Mouse (Mus musculus) adrenal gland, postnatal 14 days (tissue): ENCODE measurements around the gene 2610528A11Rik. TPM values are rescaled to one million over a fixed set of nuclear protein-coding genes. Genes with fewer than 3 reads are reported as not detected.
"Not testable (repeated sequence)": the region's sequence is repeated elsewhere in the genome, so short reads cannot be mapped to it uniquely, and the experiment has no call there.

Source experiments
- DNase-seq: peaks from one replicate; pipeline ENCODE4 v3.0.0; 2021; ENCODE audit warnings: mixed read lengths
- long read RNA-seq, 2 experiments: library from polyadenylated mRNA; stranded (forward); transcript quantifications; one replicate each; pipeline ENCODE4 v2.0.0; 2021
- total RNA-seq: library from RNA; stranded (reverse); gene quantifications from 2 replicates; pipeline ENCODE4 v1.2.3, GENCODE M21; 2021

Gene 2610528A11Rik
- 0.70 and 2.0 TPM in 2 replicates for total RNA-seq
- long read RNA-seq, experiment 1, partial matches to known transcripts, result 0 of 2 reads
- long read RNA-seq, experiment 1, other reads (novel, unspliced or antisense), result 0 of 2 reads
- long read RNA-seq, experiment 2, result 0 reads

DNA sequence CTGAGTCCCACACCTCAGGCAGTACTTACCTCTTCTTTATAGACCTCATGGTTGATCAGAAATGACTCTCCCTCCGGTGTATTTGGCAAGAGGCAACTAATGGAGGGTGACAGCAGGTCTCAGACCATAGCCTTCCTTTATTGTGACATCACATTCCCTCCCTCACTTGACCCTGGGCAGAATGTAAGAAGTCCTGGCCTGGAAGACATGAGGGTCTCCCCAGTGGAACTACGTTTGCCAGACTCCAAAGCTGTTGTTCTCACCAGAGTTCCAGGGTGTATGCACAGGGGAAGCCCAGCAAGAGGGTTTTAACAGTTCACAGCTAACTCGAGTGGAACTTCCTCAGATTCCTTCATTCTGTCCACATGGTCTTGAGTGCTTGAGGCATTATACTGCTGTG is at the start of gene 2610528A11Rik:
Gene 2610528A11Rik (minus strand): TSS at position 101 of the 400 bp plus-strand sequence.
- no peak for DNase-seq

DNA sequence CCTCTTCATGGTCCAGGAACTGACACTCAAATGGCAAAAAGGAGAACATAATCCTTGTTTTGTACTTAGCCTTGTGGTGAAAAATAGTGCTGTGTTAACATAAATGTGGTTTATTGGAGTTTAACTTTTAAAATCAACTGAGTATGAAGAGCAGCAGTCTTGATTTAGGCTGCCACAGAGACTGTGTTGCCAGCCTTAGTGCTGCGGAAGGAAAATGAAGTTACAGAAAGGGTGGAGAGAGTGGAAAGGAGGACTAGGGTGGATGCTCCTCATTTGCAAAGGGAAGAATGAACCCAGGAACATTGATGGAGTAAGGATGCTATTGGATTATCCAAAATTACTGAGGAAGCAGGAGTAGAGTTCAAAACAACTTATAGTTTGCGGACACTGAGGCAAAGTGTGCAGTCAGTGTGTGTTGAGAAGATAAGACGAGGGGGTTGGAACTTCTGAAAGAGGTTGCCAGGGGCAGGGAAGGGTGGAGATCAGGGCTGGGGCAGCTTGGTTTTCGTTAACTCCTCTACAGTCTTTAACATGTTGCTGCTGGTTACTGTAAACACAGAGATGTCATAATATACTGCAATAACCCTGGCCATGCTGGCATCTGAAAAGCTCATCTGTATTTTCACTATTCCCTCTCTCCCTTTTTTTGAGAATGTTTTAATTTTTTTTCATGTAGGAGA is 49.6 kb upstream of the 2610528A11Rik start:
- no peak for DNase-seq

DNA sequence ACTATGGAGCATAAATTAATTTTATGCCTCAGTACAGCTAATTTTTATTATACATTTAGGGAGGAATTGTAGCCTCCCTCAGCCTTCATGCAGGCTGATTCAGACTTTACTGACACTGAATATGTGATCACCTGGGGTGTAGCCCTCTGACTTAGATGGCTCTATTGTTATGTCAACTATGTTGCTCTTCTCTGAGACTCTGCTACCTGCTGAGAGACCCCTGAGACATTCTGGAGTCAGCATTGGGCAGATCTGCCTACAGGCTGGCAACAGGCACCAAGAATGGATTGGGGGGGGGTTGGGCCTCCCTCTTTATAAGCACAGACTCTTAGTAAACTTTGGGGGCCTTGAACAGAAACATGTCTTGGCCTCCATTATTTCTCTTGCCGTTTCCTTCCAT is 40.6 kb upstream of the 2610528A11Rik start:
- DNase-seq, result no peak

DNA sequence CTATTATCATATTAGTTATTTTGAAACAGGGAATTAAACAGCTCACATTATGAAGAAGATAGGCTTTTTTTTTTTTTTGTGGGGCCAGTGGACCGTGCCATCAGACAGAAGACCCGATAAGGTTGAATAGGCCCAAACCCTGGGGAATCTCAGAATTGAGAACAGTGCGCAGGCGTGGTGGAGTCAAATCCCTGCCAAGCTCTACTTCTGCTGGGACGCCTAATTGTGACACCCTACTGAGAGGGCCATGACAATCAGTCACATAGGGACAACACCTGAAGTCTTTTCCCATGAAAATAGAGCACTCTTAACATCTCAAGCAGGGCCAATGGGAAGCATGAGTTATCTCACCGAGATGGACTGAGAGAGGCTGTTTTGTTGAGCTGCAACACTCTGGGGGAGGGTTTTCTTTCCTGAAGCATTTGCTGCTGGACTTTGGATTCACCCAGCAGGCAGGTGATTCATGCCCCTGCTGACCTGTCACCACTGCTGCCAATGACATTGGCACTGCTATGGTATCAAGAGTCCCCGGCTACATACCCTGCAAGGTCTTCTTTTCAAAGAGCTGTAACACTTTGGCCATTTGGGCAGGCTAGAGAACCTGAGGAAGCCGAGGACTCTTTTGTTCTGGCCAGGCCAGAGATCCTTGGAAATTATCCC is 25.4 kb upstream of the 2610528A11Rik start:
- DNase-seq, result no peak

DNA sequence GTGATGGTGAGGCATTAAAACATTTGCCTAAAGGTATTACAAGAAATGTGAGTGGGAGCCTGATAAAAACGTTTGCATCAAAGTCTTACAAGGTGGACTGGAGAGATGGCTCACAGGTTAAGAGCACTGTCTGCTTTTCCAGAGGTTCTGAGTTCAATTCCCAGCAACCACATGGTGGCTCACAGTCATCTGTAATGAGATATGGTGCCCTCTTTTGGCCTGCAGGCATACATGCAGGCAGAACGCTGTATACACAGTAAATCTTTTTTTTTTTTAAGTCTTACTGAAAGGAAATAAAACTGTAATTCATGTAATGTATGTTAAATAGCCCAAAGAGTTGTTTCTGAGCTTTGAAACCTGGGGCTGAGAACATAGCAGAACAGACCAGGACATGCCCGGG is 23.8 kb upstream of the 2610528A11Rik start:
- not testable (repeated sequence) for DNase-seq

DNA sequence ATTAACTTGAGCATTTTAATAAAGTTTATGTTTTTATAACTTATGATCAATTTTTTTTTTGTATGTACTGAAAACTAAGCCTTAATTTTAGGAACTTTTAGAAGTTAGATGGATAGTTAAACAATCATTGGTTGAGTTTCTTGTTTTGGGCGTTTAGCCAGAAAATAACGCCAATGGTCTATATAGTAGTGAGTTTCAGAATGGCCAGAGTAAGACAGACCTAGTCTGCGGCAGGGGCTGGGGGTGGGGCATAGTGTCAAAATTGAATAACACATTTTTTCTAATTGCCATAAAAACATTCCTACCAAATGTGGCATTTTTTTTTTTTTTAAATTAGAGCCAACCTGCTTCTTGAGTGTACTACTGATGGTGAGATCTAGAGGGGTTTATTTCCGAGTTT is 22.3 kb upstream of the 2610528A11Rik start:
- no peak for DNase-seq

DNA sequence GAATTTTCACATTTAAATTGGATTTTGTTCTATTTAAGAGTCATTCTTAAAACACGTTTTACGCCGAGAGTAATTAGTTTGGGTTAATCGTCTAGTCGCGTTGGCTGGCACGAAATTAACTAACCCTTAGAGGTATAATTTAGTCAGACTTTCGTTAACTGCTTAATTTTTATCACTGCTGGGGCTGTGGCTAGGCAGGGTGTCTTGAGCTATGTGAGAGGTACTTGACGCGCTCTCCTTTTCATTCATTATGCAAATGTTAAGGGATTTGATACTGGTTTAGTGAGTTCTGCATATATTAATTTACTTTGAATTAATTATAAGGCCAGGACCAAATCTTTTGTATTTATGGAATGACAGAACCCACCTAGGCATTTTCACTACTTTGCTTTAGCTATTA is 21.8 kb upstream of the 2610528A11Rik start:
- DNase-seq, result no peak

DNA sequence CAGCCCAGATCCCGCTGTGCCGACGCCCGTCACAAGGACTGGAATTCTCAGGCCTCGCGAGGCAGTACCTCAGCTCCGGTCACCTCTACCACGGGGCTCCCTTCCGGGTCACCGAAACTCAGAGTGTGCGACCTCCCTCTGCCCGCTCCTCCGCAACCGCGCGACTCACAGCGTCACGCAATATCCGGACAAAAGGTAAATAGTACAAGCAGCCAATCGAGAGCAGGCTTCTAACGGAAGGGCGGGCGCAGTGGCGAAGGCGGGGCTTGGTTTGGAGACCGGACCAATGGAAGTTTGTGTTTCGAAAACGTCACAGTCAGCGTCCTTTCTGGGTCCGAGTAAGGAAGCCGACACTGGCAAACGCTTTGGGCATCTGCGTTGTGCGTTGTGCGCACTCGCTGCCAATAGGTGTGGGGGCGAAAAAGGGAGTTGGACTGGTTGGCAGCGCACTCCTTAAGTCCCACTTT is 21.3 kb upstream of the 2610528A11Rik start, which contains the start of gene Ghitm:
Gene Ghitm (minus strand): TSS at position 146 of the 467 bp plus-strand sequence.
- DNase-seq, result peak; percentile 97

DNA sequence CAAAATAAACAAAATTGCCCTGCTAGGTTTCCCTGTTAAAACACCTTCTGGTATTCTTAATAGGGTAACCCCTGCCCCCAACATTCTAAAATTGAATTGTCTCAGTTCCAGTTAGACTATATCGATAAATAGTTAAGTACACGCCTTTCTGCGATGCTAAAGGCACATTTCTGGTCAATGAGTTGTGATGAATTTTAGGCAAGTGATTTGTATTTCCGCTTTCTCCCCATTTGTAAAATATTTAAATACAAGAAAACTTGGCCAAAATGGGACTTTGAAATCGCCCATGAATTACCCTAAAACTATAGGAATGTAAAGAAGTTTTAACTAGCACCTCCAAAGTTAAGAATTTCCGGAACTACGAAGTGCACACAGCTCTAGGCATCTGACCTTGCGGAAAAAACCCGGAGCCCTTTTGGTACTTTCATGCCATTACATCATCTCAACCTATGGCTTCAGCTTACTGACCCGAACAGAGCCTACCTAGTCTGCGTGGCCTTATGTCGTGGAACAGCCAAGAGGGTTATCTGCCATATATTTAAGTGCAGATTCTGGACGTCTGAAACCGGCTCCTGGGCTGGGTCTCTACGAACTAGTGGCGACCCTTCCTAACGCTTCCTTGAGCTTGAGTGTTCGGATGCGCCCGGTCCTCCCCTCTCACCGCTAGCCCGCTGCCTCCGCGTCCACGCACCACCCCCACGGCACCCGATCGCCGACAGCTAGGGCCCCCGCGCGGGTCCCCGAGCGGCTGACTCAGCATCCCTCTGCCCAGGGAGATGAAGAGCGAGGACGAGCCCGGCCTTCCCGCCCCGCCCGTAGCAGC is 20.7 kb upstream of the 2610528A11Rik start:
- DNase-seq, result no peak

DNA sequence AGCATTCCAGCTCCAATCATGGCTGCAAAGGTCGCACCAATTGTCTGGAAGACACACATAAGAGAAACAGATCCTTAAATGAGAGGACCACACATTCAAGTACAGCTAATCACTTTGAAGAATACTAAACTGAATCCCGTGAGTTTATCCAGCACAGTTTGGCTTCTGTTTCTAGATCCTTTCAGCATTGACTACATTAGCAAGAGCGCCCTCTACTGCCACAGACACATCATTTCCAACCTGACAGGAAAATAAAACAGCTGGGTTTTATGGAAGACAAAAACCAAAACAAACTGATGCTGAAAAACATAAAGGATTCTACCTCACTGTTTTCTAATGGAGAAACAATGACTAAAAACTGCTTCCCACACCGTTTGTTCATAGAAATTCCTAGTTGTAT is 13.8 kb upstream of the 2610528A11Rik start:
- DNase-seq, result peak; percentile 63

DNA sequence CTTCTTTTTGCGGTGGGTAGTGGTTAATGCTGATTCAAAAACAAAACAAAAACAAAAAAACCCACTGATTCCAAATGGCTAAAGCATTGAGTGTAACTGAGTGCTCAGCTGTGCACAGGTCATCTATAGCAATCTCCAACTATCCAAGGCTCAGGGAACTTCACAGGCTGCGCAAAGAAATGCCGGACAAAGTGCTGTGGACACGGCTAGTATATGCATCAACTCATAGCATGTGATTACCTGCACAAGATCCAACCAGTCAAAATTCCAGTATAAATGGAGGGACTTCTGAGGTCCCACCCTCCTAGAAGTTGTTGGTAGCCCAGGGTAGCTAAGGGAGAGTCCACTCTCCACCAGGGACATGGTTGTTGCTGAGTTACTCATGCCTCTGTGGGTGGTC is 5.4 kb upstream of the 2610528A11Rik start:
- no peak for DNase-seq

DNA sequence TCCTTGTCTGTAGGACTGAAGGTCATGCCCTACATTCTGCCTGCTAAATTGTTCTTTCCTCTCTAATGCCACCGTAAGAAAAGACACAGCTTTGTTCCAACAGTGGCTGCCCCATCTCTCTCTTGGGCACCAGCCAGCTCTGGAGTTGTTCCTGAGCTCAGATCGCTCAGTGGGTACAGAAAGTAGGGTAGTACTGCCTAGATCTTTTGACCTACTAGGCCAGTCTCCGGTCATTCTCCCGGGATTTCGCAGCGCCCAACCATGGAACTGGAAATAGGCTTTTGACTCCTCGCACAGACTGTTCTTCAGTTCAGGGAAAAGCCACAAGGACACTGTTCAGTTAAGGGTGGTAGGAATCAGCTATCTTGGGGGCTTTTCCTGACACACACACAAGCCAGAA is 891 bp downstream of the 2610528A11Rik start:
- DNase-seq, result peak; percentile 65

DNA sequence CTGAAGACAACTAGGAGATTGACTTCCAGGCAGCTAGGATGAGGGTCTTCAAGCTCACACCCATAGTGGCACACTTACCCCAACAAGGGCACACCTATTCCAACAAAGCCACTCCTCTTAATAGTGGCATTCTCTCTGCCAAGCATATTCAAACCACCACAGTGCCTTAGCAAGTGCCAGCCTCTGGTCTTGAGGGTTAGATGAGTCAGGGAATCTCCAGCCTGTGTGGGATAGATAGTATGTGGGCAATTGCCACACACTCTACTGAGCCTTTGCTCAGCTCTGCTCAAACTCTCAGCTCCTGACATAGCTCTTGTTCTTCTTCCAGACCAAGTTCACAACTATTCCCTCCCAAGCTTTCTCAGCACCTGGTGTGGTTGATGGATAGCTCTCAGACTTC is 2.5 kb downstream of the 2610528A11Rik start:
- no peak for DNase-seq

DNA sequence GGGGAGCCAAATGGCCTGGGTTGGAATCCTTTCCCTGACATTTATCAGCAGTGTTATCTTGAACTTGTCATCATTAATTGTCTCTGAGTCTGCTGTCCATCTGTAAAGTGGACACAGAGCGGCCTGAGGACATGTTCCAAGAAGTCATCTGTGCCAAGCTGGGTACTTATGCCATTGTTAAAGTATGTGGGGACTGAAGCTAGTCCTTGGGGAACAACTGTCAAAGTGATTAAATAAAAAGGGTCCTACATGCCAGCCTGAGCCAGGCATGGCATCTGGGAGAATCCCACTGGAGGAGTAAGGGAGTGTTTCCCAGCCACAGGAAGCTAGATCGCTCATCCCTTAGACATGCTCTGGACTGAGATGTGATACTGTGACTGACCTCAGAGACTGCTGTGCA is 3.4 kb downstream of the 2610528A11Rik start:
- DNase-seq, result no peak

DNA sequence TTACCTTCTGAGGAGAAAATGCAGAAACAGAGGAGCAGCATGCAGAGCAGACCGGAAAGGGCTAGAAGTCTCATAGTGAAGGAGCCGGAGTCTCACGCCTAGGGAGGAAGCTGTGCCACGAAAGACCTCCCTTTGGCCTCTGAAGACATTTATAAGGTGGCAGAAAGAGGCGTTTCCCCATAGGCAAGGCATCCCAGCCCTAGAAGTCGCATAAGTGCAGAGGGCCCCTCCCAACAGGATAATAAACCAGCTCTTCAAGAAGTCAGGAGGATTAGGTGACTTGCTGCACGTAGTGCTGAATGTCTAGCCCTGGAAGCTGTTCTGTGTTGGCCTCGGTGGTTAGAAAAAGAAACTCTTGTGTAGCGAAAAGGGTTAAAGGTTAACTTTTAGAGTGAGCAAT is 3.8 kb downstream of the 2610528A11Rik start:
- DNase-seq, result no peak

DNA sequence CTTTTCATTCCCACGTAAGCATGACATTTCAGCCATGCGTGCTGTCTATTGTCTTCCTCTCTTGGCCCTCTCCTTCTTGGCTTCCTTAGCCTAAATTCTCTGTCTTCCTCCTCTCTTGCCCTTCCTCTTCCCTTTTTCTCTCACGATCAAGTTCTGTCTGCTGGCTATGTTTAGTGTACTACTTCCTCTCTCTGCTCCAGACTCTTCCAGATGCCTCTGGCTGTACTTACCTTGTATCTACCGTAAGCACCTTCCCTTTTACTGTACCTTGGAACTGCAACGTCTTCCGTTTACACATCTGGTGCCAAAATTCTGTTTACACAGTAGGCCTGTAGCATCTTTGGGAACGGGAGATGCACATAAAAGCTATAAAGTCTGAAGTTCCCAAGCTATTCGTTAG is 4.4 kb downstream of the 2610528A11Rik start:
- DNase-seq, result no peak

DNA sequence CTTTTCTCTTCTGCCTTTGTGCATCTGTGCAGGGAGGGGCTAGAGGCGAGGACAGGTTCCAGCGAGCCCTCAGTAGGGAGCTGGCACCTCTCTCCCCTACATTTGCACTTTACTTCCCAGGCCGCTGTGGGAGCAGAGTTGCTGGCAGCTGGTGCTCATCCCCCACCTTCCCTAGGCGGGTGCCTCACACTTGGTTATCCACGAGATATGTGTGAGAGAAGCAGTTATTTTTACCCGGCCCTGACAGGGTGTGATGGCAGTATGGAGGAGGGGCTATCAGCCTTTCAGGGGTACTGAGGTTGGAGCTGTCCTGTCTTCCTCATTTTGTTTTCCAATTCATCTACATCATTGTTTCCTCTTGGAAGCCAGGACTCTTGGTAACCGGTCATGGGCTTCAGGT is 8.0 kb downstream of the 2610528A11Rik start:
- no peak for DNase-seq

DNA sequence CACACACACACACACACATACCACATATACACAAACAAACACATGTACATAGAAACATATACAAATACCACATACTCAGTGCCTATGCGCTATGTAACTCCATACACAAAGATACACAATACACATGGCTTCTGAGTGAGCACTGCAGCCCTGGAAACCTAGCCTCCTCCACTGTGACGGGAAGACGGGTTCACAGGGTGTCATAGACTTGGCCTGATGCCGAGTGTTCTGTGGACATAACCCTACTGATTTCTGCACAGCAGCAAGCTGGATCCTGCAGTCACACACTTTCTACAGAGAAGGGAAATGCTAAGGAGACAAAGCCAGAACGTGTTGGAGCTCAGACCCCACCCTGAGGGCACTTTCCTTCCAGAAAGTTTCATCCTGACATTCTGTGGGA is 9.1 kb downstream of the 2610528A11Rik start:
- peak; percentile 48 for DNase-seq

DNA sequence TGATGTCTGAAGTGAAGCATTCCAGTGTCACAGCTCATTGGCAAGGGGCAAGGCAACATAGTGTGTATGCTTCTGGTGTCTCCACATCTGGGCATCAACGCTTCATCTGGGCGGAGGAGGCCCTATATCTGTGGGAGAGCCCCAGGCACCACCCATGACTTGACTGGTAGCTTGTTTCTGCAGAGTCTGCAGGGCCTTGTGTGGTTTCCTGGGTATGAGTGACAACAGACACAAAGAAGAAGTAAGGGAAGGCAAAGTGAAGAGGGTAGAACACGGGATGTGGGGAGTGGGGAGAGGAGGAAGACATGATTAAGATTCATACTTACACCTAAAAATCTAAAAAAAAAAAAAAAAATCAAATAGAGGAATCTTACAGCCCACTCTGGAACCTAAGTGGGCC is 11.3 kb downstream of the 2610528A11Rik start:
- DNase-seq, result no peak

DNA sequence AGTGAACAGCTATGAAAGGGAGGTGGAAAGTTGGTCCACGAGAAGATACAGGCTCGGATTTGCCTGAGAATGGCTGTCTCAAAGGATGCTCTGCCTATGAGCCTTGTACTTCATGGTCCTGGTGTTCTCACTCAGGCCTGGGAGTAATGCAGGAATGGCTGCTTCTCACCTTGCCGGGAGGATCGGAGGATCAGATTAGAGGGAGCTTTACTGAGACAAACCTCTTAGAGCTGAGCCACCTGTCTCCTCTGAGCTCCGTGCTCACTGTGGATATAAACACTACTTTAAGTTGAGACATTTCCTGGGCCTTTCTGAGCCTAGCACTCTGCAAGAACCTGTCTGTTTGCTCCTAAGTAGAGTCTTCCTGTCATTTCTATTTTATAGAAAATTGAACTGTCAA is 12.3 kb downstream of the 2610528A11Rik start:
- DNase-seq, result no peak

DNA sequence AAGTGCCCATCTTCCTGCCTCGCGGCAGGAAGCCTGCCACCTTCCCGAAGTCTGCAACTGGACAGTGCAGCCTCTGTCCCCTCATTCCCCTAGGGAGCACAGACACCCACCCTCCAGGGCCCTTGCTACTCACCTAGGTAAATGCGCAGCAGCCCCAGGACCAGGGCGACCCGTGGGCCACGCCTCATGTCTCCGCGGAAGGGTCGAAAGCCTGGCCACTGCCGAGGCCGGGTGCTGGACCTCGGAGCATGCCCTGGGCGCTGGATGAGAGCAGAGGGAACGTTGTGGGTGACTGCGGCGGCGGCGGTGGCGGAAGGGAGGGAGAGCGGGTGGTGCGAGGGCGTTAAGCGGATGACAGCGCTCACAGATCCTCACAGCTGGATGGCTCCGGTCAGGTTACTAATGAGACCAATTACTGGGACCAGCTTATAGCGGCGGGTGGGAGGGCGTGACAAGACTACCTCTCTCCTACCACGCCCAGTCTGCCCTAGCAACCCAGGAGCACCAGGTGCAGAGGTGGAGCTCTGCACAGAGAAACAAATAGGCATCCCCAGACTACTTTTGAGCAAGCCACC is 15.8 kb downstream of the 2610528A11Rik start, which contains the start of gene Cdhr1:
Gene Cdhr1 (minus strand): TSS at position 392 of the 575 bp plus-strand sequence.
- peak; percentile 31 for DNase-seq

DNA sequence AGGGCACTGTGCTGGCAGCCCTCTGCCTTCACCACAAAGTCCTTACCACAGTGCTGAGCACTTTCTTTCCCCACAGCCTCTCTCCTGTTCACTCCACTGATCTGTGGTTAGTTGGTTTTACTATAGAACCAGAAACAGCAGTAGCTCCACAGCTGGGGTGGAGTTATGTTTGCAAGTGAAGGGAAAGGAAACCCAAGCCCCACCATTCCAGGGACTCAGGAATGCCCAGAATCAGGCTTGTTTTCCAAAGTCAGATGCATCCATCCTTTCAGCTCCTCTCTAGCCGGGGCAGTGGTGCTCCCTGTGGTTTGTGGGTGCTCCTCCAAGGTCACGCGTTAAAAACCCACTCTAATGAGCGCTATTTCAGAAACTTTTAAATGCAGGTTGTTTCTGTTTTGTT is 18.3 kb downstream of the 2610528A11Rik start:
- no peak for DNase-seq
